Mouse (Mus musculus) neural tube, embryonic 13.5 days (tissue): ENCODE results near the gene Frmd6. TPM values are rescaled to one million over a fixed set of nuclear protein-coding genes. Genes with fewer than 3 reads are reported as not detected.

ENCODE experiments used
- ATAC-seq: fragments of 200-750 bp; cut with Nextera tagmentation; 2 replicates; pipeline ENCODE4 v1.8.0; 2017; ENCODE audit warnings: low read depth, mild to moderate bottlenecking, moderate TSS enrichment, moderate library complexity
- H3K27ac ChIP-seq: fragments of 300-500 bp; sonication (generic); replicated peaks from 2 replicates; pipeline ENCODE4 v1.5.1; 2015; ENCODE audit warnings: moderate library complexity, mild to moderate bottlenecking, inconsistent platforms
- H3K27me3 ChIP-seq: fragments of 300-500 bp; sonication (generic); 2 replicates; pipeline ENCODE4 v1.6.1; 2015; ENCODE audit warnings: mild to moderate bottlenecking, inconsistent platforms
- H3K36me3 ChIP-seq: fragments of 300-500 bp; sonication (generic); 2 replicates; pipeline ENCODE4 v1.6.1; 2015; ENCODE audit warnings: mild to moderate bottlenecking, inconsistent platforms
- H3K4me1 ChIP-seq: fragments of 300-500 bp; sonication (generic); replicated peaks from 2 replicates; pipeline ENCODE4 v1.6.1; 2015; ENCODE audit warnings: inconsistent platforms
- H3K4me2 ChIP-seq: fragments of 300-500 bp; sonication (generic); 2 replicates; pipeline ENCODE4 v1.6.1; 2015; ENCODE audit warnings: inconsistent platforms, mild to moderate bottlenecking, moderate library complexity
- H3K4me3 ChIP-seq: fragments of 300-500 bp; sonication (generic); 2 replicates; pipeline ENCODE4 v1.5.1; 2015; ENCODE audit warnings: mild to moderate bottlenecking, inconsistent platforms
- H3K9ac ChIP-seq: fragments of 300-500 bp; sonication (generic); 2 replicates; pipeline ENCODE4 v1.6.1; 2015; ENCODE audit warnings: moderate library complexity, mild to moderate bottlenecking, inconsistent platforms
- H3K9me3 ChIP-seq: fragments of 300-500 bp; sonication (generic); 2 replicates; pipeline ENCODE4 v1.6.1; 2016; ENCODE audit warnings: inconsistent platforms
- whole genome bisulfite sequencing: fragments of 180-500 bp; shearing (Covaris S2); methylation state at CpG from one replicate; pipeline ENCODE4 v1.1.7; 2015; 5-methylcytosine and 5-hydroxymethylcytosine counted together
- polyA plus RNA-seq: library from polyadenylated mRNA; unstranded; fragments of >200 nt; fragmentation: Nextera tagmentation; extraction: Ambion mirVana; gene quantifications from 2 replicates; pipeline ENCODE4 v1.2.1, GENCODE M21; 2015

Gene Frmd6
- polyA plus RNA-seq, 1 experiment from 2014 or later, result 12.7 TPM

GRCm38 (mm10) chr12:70794543-70795388 lies 30.5 kb upstream of the Frmd6 start:
- H3K36me3 ChIP-seq, result no peaks in the 10 kb centered on the region
- H3K27me3 ChIP-seq, result no peaks in the 10 kb centered on the region
- ATAC-seq, result no peak
- peaks cover 19% of the 10 kb centered on the region for H3K4me1 ChIP-seq
- no peaks in the 10 kb centered on the region for H3K9me3 ChIP-seq
- no peak overlapping the region for H3K4me3 ChIP-seq
- 43% methylated on average over 16 of the region's 16 CpGs for WGBS
- no peak overlapping the region for H3K27ac ChIP-seq
- H3K4me2 ChIP-seq, result no peak overlapping the region
- H3K9ac ChIP-seq, result no peak overlapping the region

GRCm38 (mm10) chr12:70795389-70795711 lies 30.0 kb upstream of the Frmd6 start:
- H3K4me1 ChIP-seq, result peaks cover 19% of the 10 kb centered on the region

GRCm38 (mm10) chr12:70798496-70798895 lies 26.8 kb upstream of the Frmd6 start:
- Histone ChIP-seq H3K27me3 (no peaks in the 10 kb centered on the region), H3K36me3 (no peaks in the 10 kb centered on the region)

More at GRCm38 (mm10) chr12:70795389-70795711, 30.0 kb upstream of the Frmd6 start:
- H3K4me2 ChIP-seq, result no peak overlapping the region
- ATAC-seq, result no peak
- H3K9ac ChIP-seq, result no peak overlapping the region
- WGBS, result 92% methylated on average over 3 of the region's 3 CpGs
- no peak overlapping the region for H3K27ac ChIP-seq
- H3K4me3 ChIP-seq, result no peak overlapping the region
- no peaks in the 10 kb centered on the region for H3K36me3 ChIP-seq
- H3K27me3 ChIP-seq, result no peaks in the 10 kb centered on the region
- H3K9me3 ChIP-seq, result no peaks in the 10 kb centered on the region

GRCm38 (mm10) chr12:70799231-70800002 lies 25.9 kb upstream of the Frmd6 start:
- H3K9me3 ChIP-seq, result no peaks in the 10 kb centered on the region
- H3K4me2 ChIP-seq, result no peak overlapping the region
- no peaks in the 10 kb centered on the region for H3K36me3 ChIP-seq
- no peak for ATAC-seq
- H3K27me3 ChIP-seq, result no peaks in the 10 kb centered on the region
- H3K4me1 ChIP-seq, result peaks cover 18% of the 10 kb centered on the region
- WGBS, result 45% methylated on average over 19 of the region's 19 CpGs
- H3K9ac ChIP-seq, result no peak overlapping the region
- H3K4me3 ChIP-seq, result no peak overlapping the region
- no peak overlapping the region for H3K27ac ChIP-seq

More at GRCm38 (mm10) chr12:70798496-70798895, 26.8 kb upstream of the Frmd6 start:
- peaks cover 19% of the 10 kb centered on the region for H3K4me1 ChIP-seq
- H3K9me3 ChIP-seq, result no peaks in the 10 kb centered on the region
- 61% methylated on average over 8 of the region's 8 CpGs for WGBS
- ATAC-seq, result no peak
- no peak overlapping the region for H3K4me3 ChIP-seq
- no peak overlapping the region for H3K9ac ChIP-seq
- H3K27ac ChIP-seq, result no peak overlapping the region
- H3K4me2 ChIP-seq, result no peak overlapping the region

GRCm38 (mm10) chr12:70800086-70800485 lies 25.2 kb upstream of the Frmd6 start:
- 89% methylated on average over 8 of the region's 8 CpGs for WGBS

GRCm38 (mm10) chr12:70801361-70801760 lies 24.0 kb upstream of the Frmd6 start:
- no peak overlapping the region for H3K4me2 ChIP-seq
- WGBS, result 82% methylated on average over 8 of the region's 8 CpGs
- H3K9me3 ChIP-seq, result no peaks in the 10 kb centered on the region
- H3K4me3 ChIP-seq, result no peak overlapping the region
- no peak overlapping the region for H3K9ac ChIP-seq
- H3K36me3 ChIP-seq, result no peaks in the 10 kb centered on the region
- H3K27me3 ChIP-seq, result no peaks in the 10 kb centered on the region
- no peak overlapping the region for H3K27ac ChIP-seq
- no peak for ATAC-seq
- peaks cover 10% of the 10 kb centered on the region; the same call in 1 of the 2 replicates for H3K4me1 ChIP-seq

More at GRCm38 (mm10) chr12:70800086-70800485, 25.2 kb upstream of the Frmd6 start:
- Histone ChIP-seq H3K4me1 (peaks cover 11% of the 10 kb centered on the region), H3K9me3 (no peaks in the 10 kb centered on the region), H3K36me3 (no peaks in the 10 kb centered on the region), H3K27me3 (no peaks in the 10 kb centered on the region), H3K9ac (no peak overlapping the region), H3K4me3 (no peak overlapping the region), H3K4me2 (no peak overlapping the region), H3K27ac (no peak overlapping the region)
- ATAC-seq, result no peak

GRCm38 (mm10) chr12:70803494-70803893 lies 21.8 kb upstream of the Frmd6 start:
- WGBS, result 79% methylated on average over 4 of the region's 4 CpGs
- no peaks in the 10 kb centered on the region for H3K27me3 ChIP-seq
- H3K9ac ChIP-seq, result no peak overlapping the region
- H3K4me1 ChIP-seq, result peaks cover 10% of the 10 kb centered on the region; the same call in 1 of the 2 replicates
- no peak for ATAC-seq
- no peak overlapping the region for H3K4me3 ChIP-seq
- H3K36me3 ChIP-seq, result no peaks in the 10 kb centered on the region
- no peaks in the 10 kb centered on the region for H3K9me3 ChIP-seq
- H3K4me2 ChIP-seq, result no peak overlapping the region
- no peak overlapping the region for H3K27ac ChIP-seq

- Histone ChIP-seq H3K27ac (no peak overlapping the region), H3K4me1 (no peaks in the 10 kb centered on the region)
- WGBS, result 65% methylated on average over 2 of the region's 2 CpGs
Measured at GRCm38 (mm10) chr12:70804989-70805388, 20.3 kb upstream of the Frmd6 start.

GRCm38 (mm10) chr12:70807543-70807942 lies 17.8 kb upstream of the Frmd6 start:
- no peaks in the 10 kb centered on the region for H3K9me3 ChIP-seq
- no peaks in the 10 kb centered on the region for H3K4me1 ChIP-seq
- WGBS, result 64% methylated on average over 5 of the region's 5 CpGs
- no peaks in the 10 kb centered on the region for H3K36me3 ChIP-seq
- no peak overlapping the region for H3K9ac ChIP-seq
- H3K27ac ChIP-seq, result no peak overlapping the region
- H3K27me3 ChIP-seq, result no peaks in the 10 kb centered on the region
- ATAC-seq, result no peak
- H3K4me3 ChIP-seq, result no peak overlapping the region
- no peak overlapping the region for H3K4me2 ChIP-seq

More at GRCm38 (mm10) chr12:70804989-70805388, 20.3 kb upstream of the Frmd6 start:
- Histone ChIP-seq H3K9me3 (no peaks in the 10 kb centered on the region), H3K4me3 (no peak overlapping the region), H3K9ac (no peak overlapping the region), H3K27me3 (no peaks in the 10 kb centered on the region), H3K36me3 (no peaks in the 10 kb centered on the region), H3K4me2 (no peak overlapping the region)
- ATAC-seq, result no peak

- WGBS, result 81% methylated on average over 6 of the region's 6 CpGs
Measured at GRCm38 (mm10) chr12:70807975-70808374, 17.3 kb upstream of the Frmd6 start.

GRCm38 (mm10) chr12:70809957-70810356 lies 15.4 kb upstream of the Frmd6 start:
- no peak overlapping the region for H3K4me2 ChIP-seq
- no peaks in the 10 kb centered on the region for H3K27me3 ChIP-seq
- WGBS, result 74% methylated on average over 2 of the region's 2 CpGs
- no peak overlapping the region for H3K4me3 ChIP-seq
- H3K9me3 ChIP-seq, result no peaks in the 10 kb centered on the region
- H3K36me3 ChIP-seq, result no peaks in the 10 kb centered on the region
- no peaks in the 10 kb centered on the region for H3K4me1 ChIP-seq
- peak; percentile 76 for ATAC-seq
- H3K9ac ChIP-seq, result no peak overlapping the region
- 0 out of 2 replicates have a peak overlapping the region, but pooled peaks have one; percentile 61 for H3K27ac ChIP-seq

More at GRCm38 (mm10) chr12:70807975-70808374, 17.3 kb upstream of the Frmd6 start:
- Histone ChIP-seq H3K4me1 (no peaks in the 10 kb centered on the region), H3K9me3 (no peaks in the 10 kb centered on the region), H3K27ac (no peak overlapping the region), H3K36me3 (no peaks in the 10 kb centered on the region), H3K4me3 (no peak overlapping the region), H3K4me2 (no peak overlapping the region), H3K27me3 (no peaks in the 10 kb centered on the region), H3K9ac (no peak overlapping the region)
- no peak for ATAC-seq

GRCm38 (mm10) chr12:70811772-70812171 lies 13.5 kb upstream of the Frmd6 start:
- Histone ChIP-seq H3K36me3 (no peaks in the 10 kb centered on the region), H3K27me3 (no peaks in the 10 kb centered on the region), H3K4me3 (no peak overlapping the region), H3K9me3 (no peaks in the 10 kb centered on the region), H3K27ac (no peak overlapping the region), H3K4me2 (no peak overlapping the region), H3K4me1 (no peaks in the 10 kb centered on the region), H3K9ac (no peak overlapping the region)
- no peak for ATAC-seq
- 71% methylated on average over 6 of the region's 6 CpGs for WGBS
